Mouse (Mus musculus): ENCODE measurements around the gene Samd1. TPM values are rescaled to one million over a fixed set of nuclear protein-coding genes. Genes with fewer than 3 reads are reported as not detected.

Samd1 gene
- total RNA-seq, 2 experiments from 2014 or later = 34.2 to 37.2 TPM

GRCm38 (mm10) chr8:84011705-84012498 lies 14.4 kb downstream of the Samd1 start, which contains the start of gene 2210011C24Rik:
2210011C24Rik (minus strand) TSS chr8:84012171.
- DNase-seq = peak in 1 of 2 experiments; percentile 31

GRCm38 (mm10) chr8:84012499-84013165 lies 15.2 kb downstream of the Samd1 start:
- DNase-seq = no peak

GRCm38 (mm10) chr8:84015833-84016232 lies 18.4 kb downstream of the Samd1 start:
- no peak for DNase-seq

- no peak for DNase-seq
Observed at GRCm38 (mm10) chr8:84019738-84020137, 22.3 kb downstream of the Samd1 start.

- no peak for DNase-seq
Observed at GRCm38 (mm10) chr8:84021096-84021495, 23.6 kb downstream of the Samd1 start, which contains the start of gene Palm3. Palm3 (plus strand) TSS chr8:84021471.

GRCm38 (mm10) chr8:84021569-84021968 lies 24.1 kb downstream of the Samd1 start:
- DNase-seq = no peak

- DNase-seq = no peak
Observed at GRCm38 (mm10) chr8:84023085-84023484, 25.6 kb downstream of the Samd1 start.

GRCm38 (mm10) chr8:84023631-84024030 lies 26.2 kb downstream of the Samd1 start:
- DNase-seq = no peak

GRCm38 (mm10) chr8:84024171-84024570 lies 26.7 kb downstream of the Samd1 start:
- DNase-seq = peak; percentile 64 to 72

GRCm38 (mm10) chr8:84025863-84026262 lies 28.4 kb downstream of the Samd1 start:
- DNase-seq = peak; percentile 69 to 81

GRCm38 (mm10) chr8:84027449-84027848 lies 30.0 kb downstream of the Samd1 start:
- DNase-seq = no peak

- DNase-seq = no peak
Observed at GRCm38 (mm10) chr8:84029272-84029671, 31.8 kb downstream of the Samd1 start.

GRCm38 (mm10) chr8:84032777-84033176 lies 35.3 kb downstream of the Samd1 start:
- DNase-seq = peak; percentile 39 to 45

- peak; percentile 71 to 76 for DNase-seq
Observed at GRCm38 (mm10) chr8:84038015-84038414, 40.5 kb downstream of the Samd1 start.

- peak; percentile 75 to 79 for DNase-seq
Observed at GRCm38 (mm10) chr8:84039050-84039449, 41.6 kb downstream of the Samd1 start.

- peak; percentile 77 to 85 for DNase-seq
Observed at GRCm38 (mm10) chr8:84042066-84042947, 44.8 kb downstream of the Samd1 start, which contains the start of gene Il27ra. Il27ra (minus strand) TSS chr8:84042589.

GRCm38 (mm10) chr8:84042948-84043342 lies 45.5 kb downstream of the Samd1 start:
- DNase-seq = no peak

GRCm38 (mm10) chr8:84044103-84044502 lies 46.6 kb downstream of the Samd1 start:
- no peak for DNase-seq

GRCm38 (mm10) chr8:84044900-84045299 lies 47.4 kb downstream of the Samd1 start, which contains the start of gene Rln3:
Rln3 (minus strand) TSS chr8:84045000.
- no peak for DNase-seq

- DNase-seq = no peak
Observed at GRCm38 (mm10) chr8:84046505-84046904, 49.0 kb downstream of the Samd1 start.

GRCm38 (mm10) chr8:84048171-84048570 lies 50.7 kb downstream of the Samd1 start:
- DNase-seq = no peak

Data from adrenal gland, postnatal 36 days (tissue).